Mouse (Mus musculus): ENCODE data around the gene Mecom. TPM values are rescaled to one million over a fixed set of nuclear protein-coding genes. Genes with fewer than 3 reads are reported as not detected.

Gene Mecom
- polyA plus RNA-seq, 1 experiment from 2014 or later: 13.0 TPM

- ATAC-seq (ENCODE audit: low read depth): 0 out of 2 replicates have a peak, but pooled peaks have one; percentile 33
- Histone ChIP-seq H3K4me2 (ENCODE audit: low read depth, low read length) (no peak overlapping the region), H3K27me3 (replicated peaks; ENCODE audit: control insufficient read depth, insufficient read depth, low read length) (no peaks in the 10 kb centered on the region), H3K4me1 (ENCODE audit: control insufficient read depth, insufficient read depth, low read length) (no peaks in the 10 kb centered on the region), H3K27ac (replicated peaks; ENCODE audit: low read depth, low read length) (no peak overlapping the region), H3K9me3 (ENCODE audit: control insufficient read depth, low read length) (no peaks in the 10 kb centered on the region), H3K4me3 (ENCODE audit: low read depth, low read length) (no peak overlapping the region), H3K9ac (ENCODE audit: low read depth, low read length) (no peak overlapping the region), H3K36me3 (ENCODE audit: control insufficient read depth, insufficient read depth, low read length) (no peaks in the 10 kb centered on the region)
- 74% methylated on average over 5 of the region's 5 CpGs for WGBS
- DNase-seq (ENCODE audit: low spot score): no peak
Observed at GRCm38 (mm10) chr3:30361190-30361589, 186.6 kb downstream of the Mecom start.

- Histone ChIP-seq H3K27ac (replicated peaks; ENCODE audit: low read depth, low read length) (no peak overlapping the region), H3K36me3 (ENCODE audit: control insufficient read depth, insufficient read depth, low read length) (no peaks in the 10 kb centered on the region), H3K4me3 (ENCODE audit: low read depth, low read length) (no peak overlapping the region), H3K4me2 (ENCODE audit: low read depth, low read length) (no peak overlapping the region), H3K4me1 (ENCODE audit: control insufficient read depth, insufficient read depth, low read length) (no peaks in the 10 kb centered on the region), H3K27me3 (replicated peaks; ENCODE audit: control insufficient read depth, insufficient read depth, low read length) (no peaks in the 10 kb centered on the region), H3K9me3 (ENCODE audit: control insufficient read depth, low read length) (no peaks in the 10 kb centered on the region), H3K9ac (ENCODE audit: low read depth, low read length) (no peak overlapping the region)
- DNase-seq (ENCODE audit: low spot score) (peak; percentile 32), ATAC-seq (ENCODE audit: low read depth) (peak; percentile 65; the same call in 1 of the 2 replicates)
- WGBS: 43% methylated on average over 6 of the region's 6 CpGs
Observed at GRCm38 (mm10) chr3:30353878-30354727, 193.7 kb downstream of the Mecom start.

GRCm38 (mm10) chr3:30349279-30349678 lies 198.5 kb downstream of the Mecom start:
- H3K4me3 ChIP-seq (ENCODE audit: low read depth, low read length): no peak overlapping the region

GRCm38 (mm10) chr3:30344151-30344550 lies 203.7 kb downstream of the Mecom start:
- Histone ChIP-seq H3K4me2 (ENCODE audit: low read depth, low read length) (no peak overlapping the region), H3K27me3 (replicated peaks; ENCODE audit: control insufficient read depth, insufficient read depth, low read length) (no peaks in the 10 kb centered on the region), H3K9me3 (ENCODE audit: control insufficient read depth, low read length) (no peaks in the 10 kb centered on the region), H3K4me1 (ENCODE audit: control insufficient read depth, insufficient read depth, low read length) (no peaks in the 10 kb centered on the region), H3K4me3 (ENCODE audit: low read depth, low read length) (no peak overlapping the region), H3K27ac (replicated peaks; ENCODE audit: low read depth, low read length) (no peak overlapping the region), H3K9ac (ENCODE audit: low read depth, low read length) (no peak overlapping the region), H3K36me3 (ENCODE audit: control insufficient read depth, insufficient read depth, low read length) (no peaks in the 10 kb centered on the region)
- no peak for ATAC-seq (ENCODE audit: low read depth)
- DNase-seq (ENCODE audit: low spot score): no peak
- WGBS: 82% methylated on average over 4 of the region's 4 CpGs

More at GRCm38 (mm10) chr3:30349279-30349678, 198.5 kb downstream of the Mecom start:
- Histone ChIP-seq H3K9ac (ENCODE audit: low read depth, low read length) (no peak overlapping the region), H3K4me2 (ENCODE audit: low read depth, low read length) (no peak overlapping the region), H3K27me3 (replicated peaks; ENCODE audit: control insufficient read depth, insufficient read depth, low read length) (no peaks in the 10 kb centered on the region), H3K36me3 (ENCODE audit: control insufficient read depth, insufficient read depth, low read length) (no peaks in the 10 kb centered on the region), H3K4me1 (ENCODE audit: control insufficient read depth, insufficient read depth, low read length) (no peaks in the 10 kb centered on the region), H3K9me3 (ENCODE audit: control insufficient read depth, low read length) (no peaks in the 10 kb centered on the region), H3K27ac (replicated peaks; ENCODE audit: low read depth, low read length) (no peak overlapping the region)
- no peak for ATAC-seq (ENCODE audit: low read depth)
- DNase-seq (ENCODE audit: low spot score): no peak
- 44% methylated on average over 7 of the region's 7 CpGs for WGBS

- Histone ChIP-seq H3K4me1 (ENCODE audit: control insufficient read depth, insufficient read depth, low read length) (no peaks in the 10 kb centered on the region), H3K36me3 (ENCODE audit: control insufficient read depth, insufficient read depth, low read length) (no peaks in the 10 kb centered on the region), H3K9ac (ENCODE audit: low read depth, low read length) (no peak overlapping the region), H3K27me3 (replicated peaks; ENCODE audit: control insufficient read depth, insufficient read depth, low read length) (no peaks in the 10 kb centered on the region), H3K4me2 (ENCODE audit: low read depth, low read length) (no peak overlapping the region), H3K27ac (replicated peaks; ENCODE audit: low read depth, low read length) (no peak overlapping the region), H3K9me3 (ENCODE audit: control insufficient read depth, low read length) (no peaks in the 10 kb centered on the region), H3K4me3 (ENCODE audit: low read depth, low read length) (no peak overlapping the region)
- no peak for DNase-seq (ENCODE audit: low spot score)
- WGBS: 86% methylated on average over 6 of the region's 6 CpGs
- no peak for ATAC-seq (ENCODE audit: low read depth)
Observed at GRCm38 (mm10) chr3:30332337-30332736, 215.5 kb downstream of the Mecom start.

- Histone ChIP-seq H3K27me3 (replicated peaks; ENCODE audit: control insufficient read depth, insufficient read depth, low read length) (no peaks in the 10 kb centered on the region), H3K27ac (replicated peaks; ENCODE audit: low read depth, low read length) (no peak overlapping the region), H3K9ac (ENCODE audit: low read depth, low read length) (no peak overlapping the region), H3K4me1 (ENCODE audit: control insufficient read depth, insufficient read depth, low read length) (no peaks in the 10 kb centered on the region), H3K36me3 (ENCODE audit: control insufficient read depth, insufficient read depth, low read length) (no peaks in the 10 kb centered on the region), H3K4me2 (ENCODE audit: low read depth, low read length) (no peak overlapping the region), H3K4me3 (ENCODE audit: low read depth, low read length) (no peak overlapping the region), H3K9me3 (ENCODE audit: control insufficient read depth, low read length) (no peaks in the 10 kb centered on the region)
- WGBS: 69% methylated on average over 3 of the region's 3 CpGs
- ATAC-seq (ENCODE audit: low read depth) (no peak), DNase-seq (ENCODE audit: low spot score) (no peak)
Observed at GRCm38 (mm10) chr3:30330476-30330875, 217.3 kb downstream of the Mecom start.

- Histone ChIP-seq H3K36me3 (ENCODE audit: control insufficient read depth, insufficient read depth, low read length) (no peaks in the 10 kb centered on the region), H3K4me3 (ENCODE audit: low read depth, low read length) (no peak overlapping the region), H3K27me3 (replicated peaks; ENCODE audit: control insufficient read depth, insufficient read depth, low read length) (no peaks in the 10 kb centered on the region), H3K4me1 (ENCODE audit: control insufficient read depth, insufficient read depth, low read length) (no peaks in the 10 kb centered on the region), H3K9me3 (ENCODE audit: control insufficient read depth, low read length) (no peaks in the 10 kb centered on the region), H3K9ac (ENCODE audit: low read depth, low read length) (no peak overlapping the region), H3K27ac (replicated peaks; ENCODE audit: low read depth, low read length) (no peak overlapping the region), H3K4me2 (ENCODE audit: low read depth, low read length) (no peak overlapping the region)
- 57% methylated on average over 3 of the region's 3 CpGs for WGBS
- DNase-seq (ENCODE audit: low spot score) (no peak), ATAC-seq (ENCODE audit: low read depth) (no peak)
Observed at GRCm38 (mm10) chr3:30330021-30330420, 217.8 kb downstream of the Mecom start.

- Histone ChIP-seq H3K4me2 (ENCODE audit: low read depth, low read length) (no peak overlapping the region), H3K4me1 (ENCODE audit: control insufficient read depth, insufficient read depth, low read length) (no peaks in the 10 kb centered on the region), H3K4me3 (ENCODE audit: low read depth, low read length) (no peak overlapping the region), H3K9ac (ENCODE audit: low read depth, low read length) (no peak overlapping the region), H3K27ac (replicated peaks; ENCODE audit: low read depth, low read length) (no peak overlapping the region), H3K36me3 (ENCODE audit: control insufficient read depth, insufficient read depth, low read length) (no peaks in the 10 kb centered on the region), H3K27me3 (replicated peaks; ENCODE audit: control insufficient read depth, insufficient read depth, low read length) (no peaks in the 10 kb centered on the region), H3K9me3 (ENCODE audit: control insufficient read depth, low read length) (no peaks in the 10 kb centered on the region)
- ATAC-seq (ENCODE audit: low read depth) (no peak), DNase-seq (ENCODE audit: low spot score) (no peak)
- WGBS: 69% methylated on average over 2 of the region's 2 CpGs
Observed at GRCm38 (mm10) chr3:30314955-30315354, 232.9 kb downstream of the Mecom start.

GRCm38 (mm10) chr3:30308081-30308480 lies 239.7 kb downstream of the Mecom start:
- ATAC-seq (ENCODE audit: low read depth) (no peak), DNase-seq (ENCODE audit: low spot score) (peak; percentile 55)
- H3K4me1 ChIP-seq (ENCODE audit: control insufficient read depth, insufficient read depth, low read length): 0 out of 2 replicates have a peak, but pooled peaks cover 4% of the 10 kb centered on the region
- H3K36me3 ChIP-seq (ENCODE audit: control insufficient read depth, insufficient read depth, low read length): no peaks in the 10 kb centered on the region
- no peak overlapping the region for H3K27ac ChIP-seq (replicated peaks; ENCODE audit: low read depth, low read length)
- H3K9ac ChIP-seq (ENCODE audit: low read depth, low read length): no peak overlapping the region
- 30% methylated on average over 4 of the region's 4 CpGs for WGBS
- no peaks in the 10 kb centered on the region for H3K9me3 ChIP-seq (ENCODE audit: control insufficient read depth, low read length)
- H3K27me3 ChIP-seq (replicated peaks; ENCODE audit: control insufficient read depth, insufficient read depth, low read length): no peaks in the 10 kb centered on the region
- no peak overlapping the region for H3K4me2 ChIP-seq (ENCODE audit: low read depth, low read length)
- no peak overlapping the region for H3K4me3 ChIP-seq (ENCODE audit: low read depth, low read length)

Measured in embryonic facial prominence, embryonic 14.5 days (tissue).